Mouse (Mus musculus) erythroid progenitor cell, adult 5-6 weeks (primary cell): ENCODE measurements around the gene Aen. TPM values are rescaled to one million over a fixed set of nuclear protein-coding genes. Genes with fewer than 3 reads are reported as not detected.

ENCODE experiments used
- ATAC-seq: replicated peaks from 2 replicates; pipeline ENCODE4 v1.8.0; 2016; ENCODE audit warnings: moderate number of reproducible peaks, mild to moderate bottlenecking, moderate TSS enrichment, inconsistent platforms; ENCODE audit not compliant: poor library complexity, low FRiP score, severe bottlenecking
- total RNA-seq, 2 experiments: library from RNA; stranded (forward) in 1 of 2; stranded (reverse) in 1 of 2; fragments of 150-400 nt in 1 of 2; fragments of 186-747, 209-891 nt in 1 of 2; gene quantifications; 2 replicates each; pipeline versions ENCODE4 v1.2.3 to v1.2.4; 2015 to 2017; ENCODE audit warnings: low replicate concordance in 2 of 2

Gene Aen
- total RNA-seq, 2 experiments from 2014 or later = 5.1 to 5.9 TPM

DNA sequence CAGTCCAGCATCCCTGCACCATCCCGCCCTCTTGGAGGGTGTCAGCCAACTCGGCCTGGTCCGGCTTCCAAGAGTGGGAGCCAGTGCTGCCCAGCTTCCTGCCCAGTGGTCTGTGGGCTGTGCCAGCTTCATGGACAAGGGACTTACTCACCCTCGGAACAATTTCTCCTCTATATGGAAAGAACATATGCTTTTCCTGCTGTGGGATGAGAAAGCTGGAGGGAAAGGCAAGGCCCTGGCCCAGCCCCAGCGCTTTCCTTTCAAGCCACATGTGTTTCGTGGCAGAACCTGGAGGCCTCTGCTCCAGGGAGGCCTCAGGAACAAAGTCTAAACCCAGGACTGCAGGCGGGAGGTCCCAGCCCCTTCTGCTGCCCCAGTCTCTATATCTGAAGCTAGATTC is 30.0 kb downstream of the Aen start:
- no peak for ATAC-seq

- no peak for ATAC-seq
Measured at GRCm38 (mm10) chr7:78926156-78926555, 30.5 kb downstream of the Aen start.

- peak; percentile 69 for ATAC-seq
Measured at GRCm38 (mm10) chr7:78927266-78927665, 31.6 kb downstream of the Aen start.

DNA sequence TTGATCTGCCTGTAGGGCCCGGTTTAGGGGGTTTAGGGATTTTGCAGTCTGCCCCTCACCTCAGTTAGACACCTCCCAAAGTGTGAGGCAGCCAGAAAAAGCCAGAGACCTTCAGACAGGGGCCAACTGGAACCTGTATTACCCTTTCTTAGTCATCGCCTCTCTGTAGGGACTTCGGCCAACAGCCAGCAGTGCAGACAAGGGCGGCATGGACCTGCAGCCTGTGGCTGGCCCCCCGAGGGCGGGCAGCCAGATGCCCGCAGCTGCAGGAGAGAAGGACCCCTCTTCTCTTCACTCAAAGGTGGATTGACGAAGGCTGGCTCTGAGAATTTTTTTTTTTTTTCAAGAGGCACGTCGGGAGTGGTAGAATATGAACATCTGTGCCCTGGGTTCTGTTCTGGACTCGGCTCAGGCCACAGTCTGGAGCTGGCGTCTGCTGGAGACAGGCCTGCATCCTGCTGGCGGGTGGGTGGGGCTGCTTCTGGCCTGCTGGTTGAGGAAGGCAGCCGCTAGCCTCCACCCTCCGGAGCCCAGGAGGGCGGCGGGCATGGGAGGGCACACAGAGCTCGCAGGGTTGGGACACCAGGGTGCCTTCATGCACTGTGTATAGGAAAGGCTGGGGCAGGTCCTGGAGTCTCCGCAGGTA is 43.4 kb downstream of the Aen start:
- peak; percentile 78 for ATAC-seq

DNA sequence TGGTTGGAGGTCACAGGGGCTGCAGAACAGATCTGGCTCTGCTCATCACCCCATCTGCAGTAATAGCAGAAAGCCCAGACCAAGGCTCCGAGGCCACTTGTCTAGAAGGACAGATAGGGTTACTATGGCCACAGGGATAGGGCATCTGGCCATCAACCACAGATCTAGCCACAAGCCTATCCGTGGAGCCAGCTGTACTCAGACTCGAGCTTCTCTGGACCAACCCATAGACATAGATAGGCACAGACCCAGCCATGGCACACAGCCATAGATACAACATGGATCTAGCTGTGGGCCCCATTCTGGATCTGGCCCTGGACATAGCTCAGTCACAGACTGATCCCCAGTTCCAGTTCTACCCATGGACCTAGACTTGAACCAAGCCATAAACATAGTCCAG is 45.3 kb downstream of the Aen start:
- ATAC-seq = peak; percentile 85

DNA sequence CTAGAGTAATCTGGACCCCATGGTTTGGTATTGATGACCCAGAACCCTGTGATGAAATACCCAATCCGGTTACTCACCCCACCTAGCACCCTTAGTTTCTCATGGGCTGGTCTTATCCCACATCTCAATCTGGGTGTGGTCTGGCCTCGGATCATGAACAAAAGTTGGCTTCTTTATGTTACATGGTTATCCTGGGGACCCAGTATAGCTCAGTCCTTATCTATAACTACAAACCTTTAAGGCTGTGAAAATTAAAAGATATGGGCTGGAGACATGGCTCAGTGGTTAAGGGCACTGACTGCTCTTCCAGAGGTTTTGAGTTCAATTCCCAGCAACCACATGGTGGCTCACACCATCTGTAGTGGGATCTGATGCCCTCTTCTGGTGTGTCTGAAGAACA is 46.9 kb downstream of the Aen start:
- ATAC-seq = peak; percentile 36

- ATAC-seq = no peak
Measured at GRCm38 (mm10) chr7:78953886-78954572, 58.4 kb downstream of the Aen start.

- ATAC-seq = no peak
Measured at GRCm38 (mm10) chr7:78954619-78955018, 59.0 kb downstream of the Aen start.

- ATAC-seq = no peak
Measured at GRCm38 (mm10) chr7:78955086-78955485, 59.4 kb downstream of the Aen start.

DNA sequence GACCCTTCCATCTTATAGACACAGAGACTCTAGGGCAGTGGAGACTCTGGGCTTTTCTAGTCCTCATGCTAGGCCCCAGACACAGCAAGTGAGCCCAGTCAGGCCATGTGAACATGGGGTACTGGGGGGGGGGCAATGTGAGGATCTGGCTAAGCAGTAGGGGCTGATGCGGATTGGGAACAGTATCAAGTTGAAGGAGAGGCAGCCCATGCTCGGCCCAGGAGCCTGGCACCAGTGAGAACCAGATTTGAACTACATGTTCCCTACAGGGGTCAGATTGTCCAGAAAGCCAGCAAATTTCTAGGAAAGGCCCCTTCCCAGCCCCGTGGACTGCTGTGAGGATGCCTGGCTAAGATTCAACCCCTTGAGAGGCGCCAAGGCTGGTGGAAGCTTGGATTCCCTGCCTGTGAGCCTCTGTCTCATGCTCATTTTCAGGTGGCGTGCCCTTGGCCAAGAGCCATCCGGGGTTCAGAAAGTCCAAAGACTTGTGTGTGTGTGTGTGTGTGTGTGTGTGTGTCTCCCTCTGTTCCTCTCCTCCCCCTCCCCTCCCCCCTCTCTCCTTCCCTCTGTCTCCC is 62.9 kb downstream of the Aen start:
- ATAC-seq = no peak

Other genes with a start within 250 kb of the Aen start
- not detected in 2 replicates for gene Ntrk3, start 157.8 kb upstream of the Aen start, total RNA-seq (2015; ENCODE audit: low replicate concordance)
- gene Ntrk3, start 157.8 kb upstream of the Aen start, total RNA-seq (2017; ENCODE audit: low replicate concordance) = 0.45 and 1.2 TPM in 2 replicates
- gene Mrps11, start 112.7 kb upstream of the Aen start, total RNA-seq (2015; ENCODE audit: low replicate concordance) = 15.9 and 17.7 TPM in 2 replicates
- gene Mrps11, start 112.7 kb upstream of the Aen start, total RNA-seq (2017; ENCODE audit: low replicate concordance) = 13.9 and 29.9 TPM in 2 replicates
- 19.3 and 27.8 TPM in 2 replicates for gene Mrpl46, start 112.3 kb upstream of the Aen start, total RNA-seq (2015; ENCODE audit: low replicate concordance)
- 13.0 and 14.2 TPM in 2 replicates for gene Mrpl46, start 112.3 kb upstream of the Aen start, total RNA-seq (2017; ENCODE audit: low replicate concordance)
- gene Det1, start 48.6 kb upstream of the Aen start, total RNA-seq (2015; ENCODE audit: low replicate concordance) = 8.0 and 8.6 TPM in 2 replicates
- gene Det1, start 48.6 kb upstream of the Aen start, total RNA-seq (2017; ENCODE audit: low replicate concordance) = 3.1 and 3.7 TPM in 2 replicates
- 649 and 766 TPM in 2 replicates for gene Isg20, start 17.6 kb downstream of the Aen start, total RNA-seq (2015; ENCODE audit: low replicate concordance)
- gene Isg20, start 17.6 kb downstream of the Aen start, total RNA-seq (2017; ENCODE audit: low replicate concordance) = 322 and 333 TPM in 2 replicates
- gene Acan, start 157.6 kb downstream of the Aen start, total RNA-seq (2015; ENCODE audit: low replicate concordance) = not detected in 2 replicates
- not detected in 2 replicates for gene Acan, start 157.6 kb downstream of the Aen start, total RNA-seq (2017; ENCODE audit: low replicate concordance)
- not detected in 2 replicates for gene Hapln3, start 235.2 kb downstream of the Aen start, total RNA-seq (2015; ENCODE audit: low replicate concordance)
- not detected in 2 replicates for gene Hapln3, start 235.2 kb downstream of the Aen start, total RNA-seq (2017; ENCODE audit: low replicate concordance)